Mouse (Mus musculus): Measurements from ENCODE around the gene Foxred2.

DNA sequence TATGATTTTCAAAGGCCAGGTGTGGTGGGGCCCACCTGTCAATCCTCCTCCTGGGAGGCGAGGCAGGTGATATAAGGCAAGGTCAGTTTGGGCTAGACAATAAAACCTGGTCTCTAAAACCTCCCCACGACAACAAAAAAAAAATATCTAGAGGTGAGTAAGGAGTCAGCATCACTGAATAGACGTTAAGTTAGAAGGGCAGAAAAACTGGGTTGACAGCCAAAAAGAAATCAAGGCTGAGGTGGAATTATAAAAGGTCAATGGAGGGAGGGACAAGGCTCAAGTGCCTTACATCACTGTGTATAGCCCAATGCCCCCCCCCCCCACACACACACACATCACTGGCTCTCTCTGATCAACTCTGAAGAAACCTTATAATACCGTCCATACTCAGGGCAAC lies 28.4 kb downstream of the Foxred2 start:
- TF ChIP-seq POLR2A (IDR thresholded peaks at IDR 0.05; ENCODE audit: borderline replicate concordance, extremely low read depth, insufficient read depth, insufficient read length, poor library complexity, severe bottlenecking) (no peak), CTCF (IDR thresholded peaks at IDR 0.05; ENCODE audit: borderline replicate concordance, extremely low read depth, insufficient read depth, insufficient read length) (no peak)

Measured in brain, embryonic 14.5 days (tissue).